Mouse (Mus musculus) thymus, postnatal 25 days (tissue): ENCODE measurements around the gene Mast1.
"Not testable (repeated sequence)": the region's sequence is repeated elsewhere in the genome, so short reads cannot be mapped to it uniquely, and the experiment has no call there.

Source experiments
- DNase-seq: peaks from one replicate; pipeline ENCODE4 v3.0.0; 2022

Mast1 gene

DNA sequence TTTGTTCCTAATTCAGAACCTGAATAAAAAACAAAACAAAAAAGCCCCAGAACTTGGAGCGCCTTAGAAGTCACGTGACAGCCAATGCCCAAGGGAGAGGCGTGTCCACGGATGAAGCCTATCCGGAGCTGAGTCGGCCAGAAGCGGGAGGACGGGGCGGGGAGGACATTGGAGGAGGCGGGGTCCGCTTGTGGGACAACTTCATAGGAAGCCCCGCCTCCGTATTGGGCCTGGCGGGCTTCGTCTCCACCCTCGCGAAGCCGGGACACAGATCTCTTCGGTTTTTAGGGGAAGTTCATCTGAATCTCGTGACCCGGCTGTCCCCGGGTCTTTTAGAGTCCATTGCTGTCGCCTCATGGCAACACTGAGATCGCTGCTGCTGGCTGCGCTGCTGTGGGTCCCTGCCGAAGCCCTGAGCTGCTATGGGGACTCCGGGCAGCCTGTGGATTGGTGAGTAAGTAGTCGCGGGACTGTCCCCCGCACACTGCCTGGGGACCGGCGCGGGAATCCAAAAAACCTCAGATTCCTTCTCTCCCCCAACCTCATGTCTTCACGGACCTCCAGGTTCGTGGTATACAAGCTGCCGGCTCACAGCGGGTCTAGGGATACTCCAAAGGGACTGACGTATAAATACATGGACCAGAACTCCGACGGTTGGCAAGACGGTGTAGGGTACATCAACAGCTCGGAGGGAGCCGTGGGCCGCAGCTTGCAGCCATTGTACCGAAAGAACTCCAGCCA lies 28.6 kb downstream of the Mast1 start, which contains the start of gene Dnase2a:
Dnase2a (plus strand) TSS at position 140 of the 741 bp plus-strand sequence.
- peak; percentile 80 for DNase-seq

GRCm38 (mm10) chr8:84907979-84908378 lies 29.2 kb downstream of the Mast1 start:
- not testable (repeated sequence) for DNase-seq

- no peak for DNase-seq
Measured at GRCm38 (mm10) chr8:84907493-84907892, 29.7 kb downstream of the Mast1 start.

- no peak for DNase-seq
Measured at GRCm38 (mm10) chr8:84907037-84907436, 30.1 kb downstream of the Mast1 start.

- no peak for DNase-seq
Measured at GRCm38 (mm10) chr8:84904351-84904750, 32.8 kb downstream of the Mast1 start.

- DNase-seq, result peak; percentile 97
Measured at GRCm38 (mm10) chr8:84902920-84903661, 34.1 kb downstream of the Mast1 start.

DNA sequence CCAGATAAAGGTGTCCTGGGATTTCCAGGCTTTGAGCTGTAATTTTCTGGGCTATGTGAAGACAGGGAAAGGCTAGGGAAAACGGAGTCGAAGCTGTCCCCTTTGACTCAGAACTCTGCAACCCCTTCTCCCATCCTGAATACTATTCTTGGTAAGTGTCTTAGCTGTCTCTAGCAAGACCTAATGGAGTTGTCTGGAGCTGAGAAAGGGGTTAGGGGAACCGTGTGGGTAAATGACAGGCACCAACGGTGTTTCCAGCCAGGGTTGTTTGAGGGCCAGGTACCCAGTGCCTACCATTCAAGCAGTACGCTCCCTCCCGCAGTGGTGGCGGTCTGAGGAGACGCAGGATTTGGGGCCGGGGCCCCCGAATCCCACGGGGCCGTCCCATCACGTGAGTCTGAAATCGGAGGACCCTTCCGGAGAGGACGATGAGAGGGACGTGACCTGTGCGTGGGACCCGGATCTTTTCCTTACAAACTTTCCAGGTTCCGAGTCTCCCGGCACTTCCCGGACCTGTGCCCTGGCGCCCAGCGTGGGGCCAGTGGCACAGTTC lies 34.7 kb downstream of the Mast1 start:
- DNase-seq, result no peak

DNA sequence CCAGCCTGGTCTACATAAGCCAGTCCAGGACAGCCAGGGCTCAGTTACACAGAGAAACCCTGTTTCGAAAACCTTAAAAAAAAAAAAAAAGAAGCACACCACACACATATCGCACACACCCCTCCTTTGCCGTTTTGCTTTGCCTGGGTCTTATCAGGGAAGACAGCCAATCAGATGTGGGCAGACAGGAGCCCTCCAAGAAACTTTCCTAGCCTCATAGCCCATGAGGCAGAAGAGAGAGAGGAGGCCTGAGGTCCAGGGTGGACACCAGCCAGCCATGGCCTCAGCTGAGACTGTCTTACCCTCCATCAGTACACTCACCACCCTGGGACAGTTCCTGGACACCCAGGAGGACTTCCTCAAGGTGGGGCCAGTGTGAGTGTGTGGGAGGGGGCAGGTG lies 35.4 kb downstream of the Mast1 start, which contains the start of gene Klf1:
Klf1 (plus strand) TSS at position 177 of the 400 bp plus-strand sequence.
- no peak for DNase-seq

- DNase-seq, result no peak
Measured at GRCm38 (mm10) chr8:84901071-84901470, 36.1 kb downstream of the Mast1 start.

DNA sequence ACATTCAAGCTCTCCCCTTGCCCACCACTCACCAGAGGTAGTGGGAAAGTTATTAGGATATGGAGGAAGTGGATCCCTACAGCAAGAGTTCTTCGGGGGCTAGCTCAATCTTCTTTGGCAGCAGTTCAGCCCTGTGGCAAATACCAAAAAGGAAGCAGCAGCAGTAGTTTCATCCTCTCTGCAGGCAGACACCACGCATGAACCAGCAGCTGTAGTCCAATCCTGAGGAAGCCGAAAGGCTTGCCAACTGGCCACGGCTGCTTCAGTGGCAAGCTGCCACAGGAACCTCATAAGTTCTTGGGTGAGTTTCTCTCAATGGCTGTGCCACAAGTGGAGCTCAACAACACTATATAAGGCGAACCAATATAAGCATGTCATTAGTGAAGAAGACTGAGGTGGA lies 41.2 kb downstream of the Mast1 start:
- no peak for DNase-seq

- peak; percentile 86 for DNase-seq
Measured at GRCm38 (mm10) chr8:84893709-84894134, 43.4 kb downstream of the Mast1 start, which contains the start of gene Gcdh. Gcdh (minus strand) TSS chr8:84893921.

GRCm38 (mm10) chr8:84892993-84893708 lies 44.0 kb downstream of the Mast1 start:
- no peak for DNase-seq

DNA sequence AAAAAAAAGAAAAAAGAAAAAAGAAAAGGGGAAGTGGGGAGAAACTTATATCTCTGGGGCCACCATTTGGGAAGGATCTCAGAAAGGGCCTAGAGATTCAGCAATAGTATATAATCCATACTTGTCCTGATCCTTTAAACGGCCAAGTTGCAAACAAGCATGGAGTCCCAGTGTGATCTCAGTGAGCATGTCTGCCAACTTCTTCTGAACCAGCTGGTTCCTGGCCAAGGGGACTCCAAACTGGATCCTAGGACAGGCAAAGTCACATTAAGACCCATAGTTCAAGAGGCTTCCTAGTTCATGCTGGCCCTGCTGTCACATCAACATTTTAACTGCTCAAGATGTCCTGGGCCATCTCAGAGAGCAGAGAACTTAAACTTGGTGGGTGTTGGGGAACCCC lies 48.0 kb downstream of the Mast1 start:
- DNase-seq, result no peak

DNA sequence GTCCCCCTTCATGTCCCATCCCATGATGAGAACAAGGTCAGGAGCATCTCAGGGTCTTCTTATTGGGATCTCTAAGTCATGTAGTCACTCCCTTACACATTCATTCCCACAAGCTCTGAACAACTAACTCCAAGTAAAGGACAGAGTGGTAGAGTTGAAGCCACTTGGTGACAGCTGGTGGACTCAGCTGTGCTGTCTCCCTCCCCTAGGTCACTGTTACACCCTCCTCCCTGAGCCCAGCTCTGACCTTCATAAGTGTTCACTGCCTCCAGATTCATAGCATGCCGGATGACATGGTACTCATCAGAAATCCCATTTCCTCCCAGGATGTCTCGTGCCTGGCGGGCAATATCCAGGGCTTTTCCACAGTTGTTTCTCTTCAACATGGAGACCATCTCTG lies 48.9 kb downstream of the Mast1 start:
- DNase-seq, result no peak

DNA sequence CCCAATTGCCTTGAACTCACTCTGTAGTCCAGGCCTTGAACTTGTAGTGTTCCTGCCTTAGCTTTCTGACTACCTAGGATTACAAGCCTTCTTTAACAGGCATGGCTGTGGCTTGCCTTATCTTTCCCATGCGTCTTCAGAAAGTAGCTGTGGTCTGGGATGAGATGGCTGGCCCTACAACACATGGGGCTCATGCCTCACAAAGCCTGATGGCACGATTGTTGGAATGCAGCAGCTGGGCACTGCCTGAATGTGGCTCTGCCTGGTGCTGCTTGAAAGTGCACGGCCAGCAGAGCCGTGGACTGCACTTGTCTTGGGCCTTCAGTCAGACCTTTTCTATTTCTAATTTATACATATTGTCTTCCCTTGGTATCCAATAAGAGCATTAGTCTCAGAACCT lies 52.4 kb downstream of the Mast1 start:
- DNase-seq, result no peak

- DNase-seq, result no peak
Measured at GRCm38 (mm10) chr8:84878915-84879314, 58.2 kb downstream of the Mast1 start.

DNA sequence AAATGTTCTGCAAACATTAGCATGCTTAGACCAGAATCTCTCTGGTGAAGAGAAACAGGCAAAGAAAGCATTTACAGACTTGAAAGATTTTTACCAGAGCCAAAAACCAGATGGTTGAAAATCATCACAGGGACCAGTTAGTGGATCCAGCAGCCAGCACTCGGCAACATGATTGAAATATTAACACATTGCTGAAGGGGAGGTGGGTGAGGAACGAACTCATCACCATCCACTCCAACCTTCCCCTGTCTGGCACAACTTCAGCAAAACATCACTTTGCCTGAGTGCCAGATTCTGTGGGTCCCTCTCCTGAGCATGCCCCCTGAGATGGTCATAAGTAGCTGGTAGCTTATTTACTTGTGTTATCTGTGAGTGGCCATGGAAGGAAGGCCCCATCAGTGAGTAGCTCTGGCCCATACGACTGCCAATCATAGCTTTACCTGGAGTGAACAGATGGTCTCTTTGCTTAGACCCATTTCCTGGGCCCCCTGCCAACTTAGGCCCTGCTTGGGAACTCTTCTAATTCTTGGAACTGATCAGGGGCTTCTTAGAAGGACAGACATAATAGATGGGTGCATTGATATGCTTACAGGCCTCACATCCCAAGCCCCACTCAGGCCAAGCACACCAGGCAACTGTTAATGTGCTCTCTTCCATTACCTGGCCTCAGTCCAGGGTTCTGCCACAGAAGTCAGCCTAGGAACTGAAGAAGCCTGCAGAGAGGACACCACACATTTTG lies 59.7 kb downstream of the Mast1 start:
- no peak for DNase-seq

GRCm38 (mm10) chr8:84874339-84874738 lies 62.8 kb downstream of the Mast1 start:
- DNase-seq, result no peak

GRCm38 (mm10) chr8:84873016-84873415 lies 64.1 kb downstream of the Mast1 start:
- no peak for DNase-seq

DNA sequence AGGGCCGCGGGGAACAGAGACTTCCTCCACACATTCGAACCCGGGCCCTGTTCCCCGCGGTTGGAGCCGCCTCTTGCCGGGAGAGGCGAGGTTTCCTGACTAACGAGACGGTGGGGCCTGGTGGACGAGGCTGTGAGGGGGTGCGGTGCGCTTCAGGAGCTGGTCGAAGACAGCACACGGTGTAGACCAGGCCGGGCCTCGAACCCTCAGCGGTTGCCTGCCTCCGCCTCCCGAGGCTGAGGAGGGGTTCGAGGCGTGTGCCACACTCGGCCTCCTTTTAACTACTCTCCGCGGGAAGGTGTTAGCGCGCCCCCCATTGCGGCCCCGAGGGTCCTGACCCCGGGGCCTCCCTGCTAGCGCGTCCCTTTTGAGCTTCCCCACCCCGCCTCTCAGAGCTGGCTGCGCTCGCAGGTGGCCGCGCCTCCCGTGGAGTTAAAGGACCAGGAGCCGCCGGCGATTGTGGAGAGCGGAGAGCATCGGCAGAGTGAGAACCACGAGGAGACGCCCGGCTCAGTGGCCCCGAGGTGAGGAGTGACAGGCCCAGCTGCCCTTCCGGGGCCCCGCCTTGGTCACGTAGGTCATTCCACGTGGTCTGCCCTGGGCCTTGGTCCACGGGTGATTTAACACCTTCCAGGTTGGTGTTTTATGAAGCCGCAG lies 64.7 kb downstream of the Mast1 start:
- DNase-seq, result peak; percentile 37

- peak; percentile 86 for DNase-seq
Measured at GRCm38 (mm10) chr8:84871376-84872308, 65.5 kb downstream of the Mast1 start, which contains the start of gene Syce2. Syce2 (plus strand) TSS chr8:84872111.
